Mouse (Mus musculus) B cell, adult 67 days (primary cell): ENCODE results near the gene Prickle1. TPM values are rescaled to one million over a fixed set of nuclear protein-coding genes. Genes with fewer than 3 reads are reported as not detected.

Source experiments
- total RNA-seq, 2 experiments: library from RNA; stranded (reverse); gene quantifications; 4 replicates each; pipeline ENCODE4 v1.2.4; 2023

Prickle1 gene
- not detected for total RNA-seq

DNA sequence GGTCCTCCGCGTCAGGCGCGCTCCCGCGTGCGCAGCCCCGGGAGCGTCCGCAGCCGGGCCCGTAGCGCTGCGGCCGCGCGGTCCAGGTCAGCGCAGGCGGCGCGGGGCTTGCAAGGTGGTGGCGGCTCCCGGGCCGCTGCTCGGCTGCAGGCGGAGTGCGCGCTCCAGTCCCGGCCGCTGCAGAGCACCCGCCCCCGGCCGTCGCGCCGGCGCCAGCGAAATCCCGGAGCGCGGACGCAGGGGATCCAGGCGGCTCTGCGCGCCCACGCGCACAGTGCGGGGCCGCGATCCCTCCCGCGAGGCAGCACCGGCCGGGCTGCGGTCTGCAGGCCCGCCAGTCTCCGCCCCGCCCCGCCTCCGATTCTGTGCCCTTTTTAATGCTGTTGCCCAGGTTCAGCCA lies at the start of gene Prickle1:
TSS of gene Prickle1 (minus strand) at position 146 of the 400 bp plus-strand sequence.

Other genes starting within 250 kb of the Prickle1 start
- 10 to 100 TPM; 75.7 to 92.2 TPM for gene Zcrb1, start 197.6 kb downstream of the Prickle1 start, total RNA-seq
- 10 to 100 TPM; 46.0 to 46.3 TPM for gene Pphln1, start 197.5 kb downstream of the Prickle1 start, total RNA-seq